Mouse (Mus musculus) myocyte (in vitro differentiated cells): Measurements from ENCODE around the gene Iqsec1.

Source experiments
- MYOD1 ChIP-seq, 3 experiments: IDR thresholded peaks; one replicate each; pipeline ENCODE4 v1.6.1; 2011; ENCODE audit warnings: control low read depth in 2 of 3, low read depth in 2 of 3, mild to moderate bottlenecking in 2 of 3, moderate library complexity in 1 of 3; ENCODE audit not compliant: insufficient read length in 2 of 3, control insufficient read depth in 1 of 3
- USF1 ChIP-seq: IDR thresholded peaks from one replicate; pipeline ENCODE4 v1.6.1; 2011; ENCODE audit warnings: low read depth, mild to moderate bottlenecking, control low read depth, moderate library complexity

DNA sequence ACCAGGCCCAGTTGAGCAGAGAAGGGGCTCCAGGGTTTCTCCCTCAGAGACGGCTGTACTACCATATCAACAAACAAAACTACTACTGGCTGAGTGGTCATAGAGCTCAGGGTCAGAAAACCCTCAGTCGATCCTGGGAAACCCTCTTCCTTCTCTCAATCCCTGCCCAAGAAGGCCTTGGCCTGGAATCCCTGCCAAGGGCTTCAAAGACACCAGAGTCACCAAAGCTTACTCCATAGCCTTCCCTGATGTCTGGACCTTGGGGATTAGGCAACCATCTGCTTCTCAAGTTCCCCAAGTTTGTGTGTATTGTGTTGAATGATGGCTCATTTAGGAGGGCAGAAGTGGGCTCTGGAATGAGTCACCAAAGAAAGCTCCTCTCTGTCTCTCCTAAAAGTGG lies 296.6 kb downstream of the Iqsec1 start:
- TF ChIP-seq USF1: no peak
- no peak for TF ChIP-seq MYOD1 (IDR thresholded peaks at IDR 0.05; ENCODE audit: control insufficient read depth in 1 of 3, insufficient read length in 2 of 3, low read depth in 2 of 3)
